Mouse (Mus musculus): ENCODE data around the gene Eef1akmt1. TPM values are rescaled to one million over a fixed set of nuclear protein-coding genes. Genes with fewer than 3 reads are reported as not detected.

Gene Eef1akmt1
- polyA plus RNA-seq, 1 experiment from 2014 or later, result 106 TPM

DNA sequence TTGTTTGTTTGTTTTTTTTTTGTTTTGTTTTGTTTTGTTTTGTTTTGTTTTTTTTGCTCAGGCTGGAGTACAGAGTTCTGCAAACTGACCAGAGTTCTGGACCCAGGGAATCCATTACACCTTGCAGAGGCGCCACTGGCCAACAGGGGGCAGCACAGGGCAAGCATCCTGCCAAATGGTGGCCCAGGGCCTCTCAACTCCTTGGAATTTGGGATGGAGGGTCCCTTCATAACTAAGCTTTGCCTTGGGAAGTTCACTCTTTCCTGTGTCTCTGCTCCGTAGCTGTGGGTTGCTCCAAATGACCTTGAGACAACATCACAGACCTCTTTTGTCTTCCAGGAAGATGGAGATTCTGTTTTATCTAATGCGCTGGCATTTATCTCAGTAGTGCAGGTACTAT is 38.2 kb downstream of the Eef1akmt1 start:
- H3K27ac ChIP-seq (replicated peaks; ENCODE audit: low read depth, low read length), result no peak overlapping the region
- DNase-seq (ENCODE audit: low spot score) (peak; percentile 74), ATAC-seq (ENCODE audit: insufficient number of reproducible peaks, low FRiP score, low TSS enrichment, low read depth) (no peak)
- no peaks in the 10 kb centered on the region for H3K36me3 ChIP-seq (ENCODE audit: control insufficient read depth, insufficient read depth, low read length)
- 31% methylated on average over 3 of the region's 3 CpGs for WGBS
- H3K9me3 ChIP-seq (ENCODE audit: control insufficient read depth, low read length), result no peaks in the 10 kb centered on the region
- no peak overlapping the region for H3K9ac ChIP-seq (ENCODE audit: low read length)
- peaks cover 5% of the 10 kb centered on the region; the same call in 1 of the 2 replicates for H3K27me3 ChIP-seq (ENCODE audit: control insufficient read depth, insufficient read depth, low read length)
- no peak overlapping the region for H3K4me2 ChIP-seq (ENCODE audit: low read depth, severe bottlenecking)
- H3K4me1 ChIP-seq (ENCODE audit: control insufficient read depth, insufficient read depth, low read length), result peaks cover 3% of the 10 kb centered on the region; the same call in 1 of the 2 replicates
- H3K4me3 ChIP-seq (ENCODE audit: low read depth, low read length), result no peak overlapping the region

GRCm38 (mm10) chr14:57532577-57532976 is 38.8 kb downstream of the Eef1akmt1 start:
- H3K9me3 ChIP-seq (ENCODE audit: control insufficient read depth, low read length), result no peaks in the 10 kb centered on the region
- peaks cover 3% of the 10 kb centered on the region; the same call in 1 of the 2 replicates for H3K4me1 ChIP-seq (ENCODE audit: control insufficient read depth, insufficient read depth, low read length)
- H3K27ac ChIP-seq (replicated peaks; ENCODE audit: low read depth, low read length), result no peak overlapping the region
- peaks cover 5% of the 10 kb centered on the region; the same call in 1 of the 2 replicates for H3K27me3 ChIP-seq (ENCODE audit: control insufficient read depth, insufficient read depth, low read length)
- no peak for ATAC-seq (ENCODE audit: insufficient number of reproducible peaks, low FRiP score, low TSS enrichment, low read depth)
- H3K4me3 ChIP-seq (ENCODE audit: low read depth, low read length), result no peak overlapping the region
- no peaks in the 10 kb centered on the region for H3K36me3 ChIP-seq (ENCODE audit: control insufficient read depth, insufficient read depth, low read length)
- no peak overlapping the region for H3K9ac ChIP-seq (ENCODE audit: low read length)
- no peak for DNase-seq (ENCODE audit: low spot score)
- WGBS, result 91% methylated on average over 3 of the region's 3 CpGs
- no peak overlapping the region for H3K4me2 ChIP-seq (ENCODE audit: low read depth, severe bottlenecking)

DNA sequence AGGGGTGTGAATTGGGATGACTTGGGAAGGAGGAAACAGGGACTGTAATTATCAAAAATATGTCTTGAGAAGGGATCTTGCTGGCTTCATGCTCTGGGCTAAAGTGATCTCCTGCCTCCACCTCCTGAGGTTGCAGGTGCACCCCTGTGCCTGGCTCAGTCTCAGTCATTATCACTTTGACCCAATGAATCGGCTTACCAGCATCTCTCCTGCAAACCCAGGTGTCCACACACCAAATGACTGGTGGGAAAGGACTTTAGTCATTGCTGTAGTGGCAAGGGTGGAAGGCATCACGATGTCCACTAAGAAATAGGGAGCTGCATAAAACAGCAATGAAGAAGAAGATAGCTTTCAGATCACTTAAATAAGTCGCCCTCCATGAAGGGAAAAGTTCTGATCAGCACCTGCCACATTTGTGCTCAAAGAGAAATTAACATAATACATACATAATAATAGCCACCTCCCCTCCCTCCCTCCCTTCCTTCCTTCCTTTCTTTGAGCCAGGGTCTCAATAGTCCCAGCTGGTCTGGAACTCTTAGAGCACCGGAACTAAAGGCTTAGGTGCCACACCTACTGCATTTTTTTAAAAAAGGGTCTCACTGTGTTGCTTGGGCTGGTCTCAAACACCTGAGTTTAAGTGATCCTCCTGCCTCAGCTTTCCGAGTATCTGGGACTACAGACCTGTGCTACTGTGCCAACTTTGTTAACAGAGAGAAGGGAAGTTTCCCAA is 41.5 kb downstream of the Eef1akmt1 start:
- H3K4me3 ChIP-seq (ENCODE audit: low read depth, low read length), result no peak overlapping the region
- no peak overlapping the region for H3K4me2 ChIP-seq (ENCODE audit: low read depth, severe bottlenecking)
- no peaks in the 10 kb centered on the region for H3K36me3 ChIP-seq (ENCODE audit: control insufficient read depth, insufficient read depth, low read length)
- H3K27me3 ChIP-seq (ENCODE audit: control insufficient read depth, insufficient read depth, low read length), result no peaks in the 10 kb centered on the region
- peaks cover 3% of the 10 kb centered on the region; the same call in 1 of the 2 replicates for H3K4me1 ChIP-seq (ENCODE audit: control insufficient read depth, insufficient read depth, low read length)
- 69% methylated on average over 5 of the region's 5 CpGs for WGBS
- H3K9me3 ChIP-seq (ENCODE audit: control insufficient read depth, low read length), result no peaks in the 10 kb centered on the region
- ATAC-seq (ENCODE audit: insufficient number of reproducible peaks, low FRiP score, low TSS enrichment, low read depth) (no peak), DNase-seq (ENCODE audit: low spot score) (no peak)
- H3K9ac ChIP-seq (ENCODE audit: low read length), result no peak overlapping the region
- no peak overlapping the region for H3K27ac ChIP-seq (replicated peaks; ENCODE audit: low read depth, low read length)

DNA sequence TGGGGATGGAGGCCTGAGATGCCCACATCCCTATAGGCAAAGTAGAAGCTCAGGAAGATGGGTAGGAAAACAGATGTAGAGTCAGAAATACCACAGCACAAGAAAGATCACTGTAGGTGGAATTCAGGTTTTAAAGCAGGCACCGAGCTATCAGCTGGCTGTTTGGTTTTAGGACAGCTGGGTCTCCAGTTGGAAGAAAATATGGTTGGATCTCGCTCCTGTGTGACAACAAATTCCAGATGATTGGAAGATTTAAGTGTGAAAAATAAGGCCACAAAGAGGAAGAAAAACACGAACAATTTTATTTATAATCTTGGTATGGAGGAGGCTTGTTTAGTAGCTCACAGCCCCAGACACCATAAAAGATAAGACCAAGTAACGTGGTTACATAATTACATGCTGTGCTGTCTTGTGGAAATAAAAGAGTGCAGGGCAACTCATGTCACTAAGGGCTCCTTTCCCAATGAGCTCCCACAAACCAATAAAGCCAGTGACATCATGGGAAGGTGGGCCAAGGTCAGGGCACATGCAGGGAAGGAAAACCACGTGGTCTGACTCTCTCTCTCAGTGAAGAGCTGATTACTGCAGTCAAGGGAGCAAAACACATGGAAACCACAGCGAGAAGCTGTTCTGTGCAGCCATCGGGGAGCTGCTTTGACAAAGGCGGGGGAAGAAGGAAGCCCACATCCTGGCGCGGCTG is 42.2 kb downstream of the Eef1akmt1 start:
- Histone ChIP-seq H3K36me3 (ENCODE audit: control insufficient read depth, insufficient read depth, low read length) (no peaks in the 10 kb centered on the region), H3K9ac (ENCODE audit: low read length) (no peak overlapping the region), H3K27ac (replicated peaks; ENCODE audit: low read depth, low read length) (no peak overlapping the region), H3K27me3 (ENCODE audit: control insufficient read depth, insufficient read depth, low read length) (no peaks in the 10 kb centered on the region), H3K4me2 (ENCODE audit: low read depth, severe bottlenecking) (no peak overlapping the region), H3K4me1 (ENCODE audit: control insufficient read depth, insufficient read depth, low read length) (peaks cover 3% of the 10 kb centered on the region; the same call in 1 of the 2 replicates), H3K9me3 (ENCODE audit: control insufficient read depth, low read length) (no peaks in the 10 kb centered on the region), H3K4me3 (ENCODE audit: low read depth, low read length) (no peak overlapping the region)
- ATAC-seq (ENCODE audit: insufficient number of reproducible peaks, low FRiP score, low TSS enrichment, low read depth) (no peak), DNase-seq (ENCODE audit: low spot score) (no peak)
- 53% methylated on average over 10 of the region's 10 CpGs for WGBS

GRCm38 (mm10) chr14:57527598-57527997 is 43.8 kb downstream of the Eef1akmt1 start:
- Histone ChIP-seq H3K9ac (ENCODE audit: low read length) (no peak overlapping the region), H3K27ac (replicated peaks; ENCODE audit: low read depth, low read length) (no peak overlapping the region), H3K4me2 (ENCODE audit: low read depth, severe bottlenecking) (no peak overlapping the region), H3K27me3 (ENCODE audit: control insufficient read depth, insufficient read depth, low read length) (0 out of 2 replicates have a peak, but pooled peaks cover 2% of the 10 kb centered on the region), H3K4me3 (ENCODE audit: low read depth, low read length) (no peak overlapping the region), H3K4me1 (ENCODE audit: control insufficient read depth, insufficient read depth, low read length) (peaks cover 3% of the 10 kb centered on the region; the same call in 1 of the 2 replicates), H3K36me3 (ENCODE audit: control insufficient read depth, insufficient read depth, low read length) (no peaks in the 10 kb centered on the region), H3K9me3 (ENCODE audit: control insufficient read depth, low read length) (no peaks in the 10 kb centered on the region)
- no peak for DNase-seq (ENCODE audit: low spot score)
- 47% methylated on average over 2 of the region's 2 CpGs for WGBS
- no peak for ATAC-seq (ENCODE audit: insufficient number of reproducible peaks, low FRiP score, low TSS enrichment, low read depth)

DNA sequence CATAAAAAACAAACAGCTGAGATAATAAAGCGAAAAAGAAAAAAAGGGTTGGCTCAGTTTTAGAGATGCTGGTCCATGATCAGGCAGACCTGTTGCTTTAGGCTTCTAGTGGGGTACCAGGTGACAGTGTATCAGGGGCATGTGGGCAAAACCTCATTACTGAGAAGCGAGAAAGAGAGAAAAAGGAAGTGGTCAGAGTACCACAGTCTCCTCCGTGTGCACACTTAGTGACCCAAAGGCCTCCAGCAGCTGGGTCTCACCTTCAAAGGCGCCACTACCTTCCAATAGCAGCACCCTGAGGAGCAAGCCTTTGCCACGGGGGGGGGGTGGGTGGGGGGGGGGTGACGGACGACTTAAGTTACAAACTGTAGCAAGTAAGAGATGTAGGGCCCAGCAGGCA is 44.3 kb downstream of the Eef1akmt1 start:
- Histone ChIP-seq H3K4me1 (ENCODE audit: control insufficient read depth, insufficient read depth, low read length) (peaks cover 3% of the 10 kb centered on the region; the same call in 1 of the 2 replicates), H3K4me3 (ENCODE audit: low read depth, low read length) (no peak overlapping the region), H3K27ac (replicated peaks; ENCODE audit: low read depth, low read length) (no peak overlapping the region), H3K9me3 (ENCODE audit: control insufficient read depth, low read length) (no peaks in the 10 kb centered on the region), H3K36me3 (ENCODE audit: control insufficient read depth, insufficient read depth, low read length) (no peaks in the 10 kb centered on the region), H3K27me3 (ENCODE audit: control insufficient read depth, insufficient read depth, low read length) (0 out of 2 replicates have a peak, but pooled peaks cover 2% of the 10 kb centered on the region), H3K9ac (ENCODE audit: low read length) (no peak overlapping the region), H3K4me2 (ENCODE audit: low read depth, severe bottlenecking) (no peak overlapping the region)
- DNase-seq (ENCODE audit: low spot score) (no peak), ATAC-seq (ENCODE audit: insufficient number of reproducible peaks, low FRiP score, low TSS enrichment, low read depth) (no peak)
- 39% methylated on average over 7 of the region's 7 CpGs for WGBS

- H3K27ac ChIP-seq (replicated peaks; ENCODE audit: low read depth, low read length), result no peak overlapping the region
- no peaks in the 10 kb centered on the region for H3K9me3 ChIP-seq (ENCODE audit: control insufficient read depth, low read length)
- no peak overlapping the region for H3K9ac ChIP-seq (ENCODE audit: low read length)
- H3K4me3 ChIP-seq (ENCODE audit: low read depth, low read length), result no peak overlapping the region; the same call in 1 of the 2 replicates
- 50% methylated on average over 10 of the region's 10 CpGs for WGBS
- peak overlapping the region; percentile 93 for H3K4me2 ChIP-seq (ENCODE audit: low read depth, severe bottlenecking)
- 0 out of 2 replicates have a peak, but pooled peaks cover 2% of the 10 kb centered on the region for H3K27me3 ChIP-seq (ENCODE audit: control insufficient read depth, insufficient read depth, low read length)
- H3K36me3 ChIP-seq (ENCODE audit: control insufficient read depth, insufficient read depth, low read length), result no peaks in the 10 kb centered on the region
- ATAC-seq (ENCODE audit: insufficient number of reproducible peaks, low FRiP score, low TSS enrichment, low read depth), result no peak
- DNase-seq (ENCODE audit: low spot score), result no peak
- peaks cover 3% of the 10 kb centered on the region; the same call in 1 of the 2 replicates for H3K4me1 ChIP-seq (ENCODE audit: control insufficient read depth, insufficient read depth, low read length)
Observed at GRCm38 (mm10) chr14:57526050-57526623, 45.3 kb downstream of the Eef1akmt1 start.

DNA sequence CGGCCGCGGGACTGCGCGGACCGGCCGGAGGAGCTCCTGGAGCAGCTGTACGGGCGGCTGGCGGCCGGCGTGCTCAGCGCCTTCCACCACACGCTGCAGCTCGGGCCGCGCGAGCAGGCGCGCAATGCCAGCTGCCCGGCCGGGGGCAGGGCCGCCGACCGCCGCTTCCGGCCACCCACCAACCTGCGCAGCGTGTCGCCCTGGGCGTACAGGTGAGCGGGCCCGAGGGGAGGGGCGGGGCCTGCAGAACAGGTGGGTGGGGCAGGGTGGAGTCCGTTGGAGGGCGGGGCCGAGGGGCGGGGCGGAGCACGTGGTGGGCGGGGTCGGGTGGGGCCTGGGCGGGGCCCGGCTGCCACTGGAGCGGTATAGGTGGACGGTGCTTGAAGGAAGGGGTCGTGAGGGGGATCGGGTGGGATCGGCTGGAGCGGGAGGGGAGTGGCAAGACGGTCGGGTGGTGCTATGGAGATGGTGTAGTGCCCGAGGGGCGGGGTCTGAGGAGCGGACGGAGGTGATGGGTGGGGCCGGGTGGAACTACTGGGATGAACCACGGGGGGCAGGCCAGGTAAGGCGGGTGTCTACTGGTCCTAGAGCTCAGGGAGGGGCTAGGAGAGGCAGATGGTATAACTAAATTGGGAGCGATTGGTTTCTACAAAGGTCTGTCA is 45.9 kb downstream of the Eef1akmt1 start:
- Histone ChIP-seq H3K27ac (replicated peaks; ENCODE audit: low read depth, low read length) (no peak overlapping the region; the same call in 1 of the 2 replicates), H3K9ac (ENCODE audit: low read length) (peak overlapping the region; percentile 65), H3K4me3 (ENCODE audit: low read depth, low read length) (peak overlapping the region; percentile 58), H3K4me2 (ENCODE audit: low read depth, severe bottlenecking) (peak overlapping the region; percentile 93), H3K27me3 (ENCODE audit: control insufficient read depth, insufficient read depth, low read length) (0 out of 2 replicates have a peak, but pooled peaks cover 2% of the 10 kb centered on the region), H3K4me1 (ENCODE audit: control insufficient read depth, insufficient read depth, low read length) (peaks cover 3% of the 10 kb centered on the region; the same call in 1 of the 2 replicates), H3K36me3 (ENCODE audit: control insufficient read depth, insufficient read depth, low read length) (no peaks in the 10 kb centered on the region), H3K9me3 (ENCODE audit: control insufficient read depth, low read length) (no peaks in the 10 kb centered on the region)
- under 1% methylated on average over 45 of the region's 60 CpGs for WGBS
- ATAC-seq (ENCODE audit: insufficient number of reproducible peaks, low FRiP score, low TSS enrichment, low read depth), result peak; percentile 86
- peak; percentile 81 for DNase-seq (ENCODE audit: low spot score)
